Mouse (Mus musculus): Measurements from ENCODE around the gene Clk2. TPM values are rescaled to one million over a fixed set of nuclear protein-coding genes. Genes with fewer than 3 reads are reported as not detected.

Clk2 gene
- polyA plus RNA-seq (2014; fragmentation: Nextera tagmentation; extraction: Ambion mirVana), result 24.1 and 29.5 TPM in 2 replicates

- DNase-seq (ENCODE audit: low spot score, missing footprints) (peak; percentile 99), ATAC-seq (ENCODE audit: low FRiP score) (peak; percentile 97)
- Histone ChIP-seq H3K27ac (ENCODE audit: low read depth, low read length) (peak within 1 kb of the TSS; percentile 79), H3K9ac (ENCODE audit: low read length) (peak within 1 kb of the TSS; percentile 93), H3K36me3 (ENCODE audit: control insufficient read depth, insufficient read depth, low read length) (peaks cover 18% of the 10 kb centered on the region), H3K9me3 (ENCODE audit: control insufficient read depth, low read length) (no peaks in the 10 kb centered on the region), H3K4me3 (ENCODE audit: low read depth, low read length) (peak within 1 kb of the TSS; percentile 95), H3K4me2 (peak within 1 kb of the TSS; percentile 58), H3K4me1 (ENCODE audit: control insufficient read depth, insufficient read depth, low read length) (peaks cover 14% of the 10 kb centered on the region), H3K27me3 (ENCODE audit: control insufficient read depth, insufficient read depth, low read length) (no peaks in the 10 kb centered on the region)
- WGBS, result under 1% methylated on average over 64 of the region's 79 CpGs
Measured at GRCm38 (mm10) chr3:89164506-89165267, at the start of gene Clk2. Gene Clk2 (plus strand): TSS chr3:89164795.

GRCm38 (mm10) chr3:89115522-89115921 is 49.1 kb upstream of the Clk2 start:
- Histone ChIP-seq H3K4me3 (ENCODE audit: low read depth, low read length) (no peak overlapping the region), H3K27me3 (ENCODE audit: control insufficient read depth, insufficient read depth, low read length) (no peaks in the 10 kb centered on the region), H3K4me2 (no peak overlapping the region), H3K36me3 (ENCODE audit: control insufficient read depth, insufficient read depth, low read length) (no peaks in the 10 kb centered on the region), H3K4me1 (ENCODE audit: control insufficient read depth, insufficient read depth, low read length) (no peaks in the 10 kb centered on the region), H3K27ac (ENCODE audit: low read depth, low read length) (no peak overlapping the region), H3K9ac (ENCODE audit: low read length) (no peak overlapping the region), H3K9me3 (ENCODE audit: control insufficient read depth, low read length) (no peaks in the 10 kb centered on the region)
- 4% methylated on average over 2 of the region's 2 CpGs for WGBS
- ATAC-seq (ENCODE audit: low FRiP score), result no peak
- DNase-seq (ENCODE audit: low spot score, missing footprints), result no peak

GRCm38 (mm10) chr3:89123313-89123712 is 41.3 kb upstream of the Clk2 start:
- DNase-seq (ENCODE audit: low spot score, missing footprints), result no peak
- H3K4me3 ChIP-seq (ENCODE audit: low read depth, low read length), result no peak overlapping the region
- H3K4me2 ChIP-seq, result no peak overlapping the region
- H3K9me3 ChIP-seq (ENCODE audit: control insufficient read depth, low read length), result no peaks in the 10 kb centered on the region
- H3K27me3 ChIP-seq (ENCODE audit: control insufficient read depth, insufficient read depth, low read length), result no peaks in the 10 kb centered on the region
- H3K36me3 ChIP-seq (ENCODE audit: control insufficient read depth, insufficient read depth, low read length), result no peaks in the 10 kb centered on the region
- 78% methylated on average over 2 of the region's 2 CpGs for WGBS
- H3K27ac ChIP-seq (ENCODE audit: low read depth, low read length), result no peak overlapping the region
- no peak for ATAC-seq (ENCODE audit: low FRiP score)
- H3K9ac ChIP-seq (ENCODE audit: low read length), result no peak overlapping the region
- H3K4me1 ChIP-seq (ENCODE audit: control insufficient read depth, insufficient read depth, low read length), result no peaks in the 10 kb centered on the region

- no peak for DNase-seq (ENCODE audit: low spot score, missing footprints)
- 86% methylated on average over 3 of the region's 3 CpGs for WGBS
- H3K4me3 ChIP-seq (ENCODE audit: low read depth, low read length), result no peak overlapping the region
- no peaks in the 10 kb centered on the region for H3K36me3 ChIP-seq (ENCODE audit: control insufficient read depth, insufficient read depth, low read length)
- ATAC-seq (ENCODE audit: low FRiP score), result no peak
- H3K27ac ChIP-seq (ENCODE audit: low read depth, low read length), result no peak overlapping the region
- H3K4me1 ChIP-seq (ENCODE audit: control insufficient read depth, insufficient read depth, low read length), result no peaks in the 10 kb centered on the region
- no peak overlapping the region for H3K9ac ChIP-seq (ENCODE audit: low read length)
- H3K9me3 ChIP-seq (ENCODE audit: control insufficient read depth, low read length), result no peaks in the 10 kb centered on the region
- no peaks in the 10 kb centered on the region for H3K27me3 ChIP-seq (ENCODE audit: control insufficient read depth, insufficient read depth, low read length)
- no peak overlapping the region for H3K4me2 ChIP-seq
Measured at GRCm38 (mm10) chr3:89124241-89124640, 40.4 kb upstream of the Clk2 start.

GRCm38 (mm10) chr3:89125981-89126380 is 38.6 kb upstream of the Clk2 start:
- peak; percentile 19 for DNase-seq (ENCODE audit: low spot score, missing footprints)
- H3K27me3 ChIP-seq (ENCODE audit: control insufficient read depth, insufficient read depth, low read length), result no peaks in the 10 kb centered on the region
- H3K4me2 ChIP-seq, result no peak overlapping the region
- no peak overlapping the region for H3K27ac ChIP-seq (ENCODE audit: low read depth, low read length)
- ATAC-seq (ENCODE audit: low FRiP score), result no peak
- H3K9ac ChIP-seq (ENCODE audit: low read length), result no peak overlapping the region
- H3K4me3 ChIP-seq (ENCODE audit: low read depth, low read length), result no peak overlapping the region
- H3K36me3 ChIP-seq (ENCODE audit: control insufficient read depth, insufficient read depth, low read length), result no peaks in the 10 kb centered on the region
- H3K9me3 ChIP-seq (ENCODE audit: control insufficient read depth, low read length), result no peaks in the 10 kb centered on the region
- no peaks in the 10 kb centered on the region for H3K4me1 ChIP-seq (ENCODE audit: control insufficient read depth, insufficient read depth, low read length)
- 85% methylated on average over 3 of the region's 3 CpGs for WGBS

GRCm38 (mm10) chr3:89129908-89130307 is 34.7 kb upstream of the Clk2 start:
- Histone ChIP-seq H3K4me3 (ENCODE audit: low read depth, low read length) (no peak overlapping the region), H3K27ac (ENCODE audit: low read depth, low read length) (no peak overlapping the region), H3K36me3 (ENCODE audit: control insufficient read depth, insufficient read depth, low read length) (no peaks in the 10 kb centered on the region), H3K4me2 (no peak overlapping the region), H3K9ac (ENCODE audit: low read length) (no peak overlapping the region), H3K4me1 (ENCODE audit: control insufficient read depth, insufficient read depth, low read length) (no peaks in the 10 kb centered on the region), H3K27me3 (ENCODE audit: control insufficient read depth, insufficient read depth, low read length) (no peaks in the 10 kb centered on the region), H3K9me3 (ENCODE audit: control insufficient read depth, low read length) (no peaks in the 10 kb centered on the region)
- WGBS, result 96% methylated on average over 3 of the region's 3 CpGs
- DNase-seq (ENCODE audit: low spot score, missing footprints) (no peak), ATAC-seq (ENCODE audit: low FRiP score) (no peak)

GRCm38 (mm10) chr3:89131816-89132215 is 32.8 kb upstream of the Clk2 start:
- no peaks in the 10 kb centered on the region for H3K4me1 ChIP-seq (ENCODE audit: control insufficient read depth, insufficient read depth, low read length)
- no peak overlapping the region for H3K4me3 ChIP-seq (ENCODE audit: low read depth, low read length)
- no peaks in the 10 kb centered on the region for H3K36me3 ChIP-seq (ENCODE audit: control insufficient read depth, insufficient read depth, low read length)
- no peak overlapping the region for H3K27ac ChIP-seq (ENCODE audit: low read depth, low read length)
- 58% methylated on average over 4 of the region's 4 CpGs for WGBS
- no peaks in the 10 kb centered on the region for H3K9me3 ChIP-seq (ENCODE audit: control insufficient read depth, low read length)
- ATAC-seq (ENCODE audit: low FRiP score) (no peak), DNase-seq (ENCODE audit: low spot score, missing footprints) (no peak)
- H3K9ac ChIP-seq (ENCODE audit: low read length), result no peak overlapping the region
- no peaks in the 10 kb centered on the region for H3K27me3 ChIP-seq (ENCODE audit: control insufficient read depth, insufficient read depth, low read length)
- H3K4me2 ChIP-seq, result peak overlapping the region; percentile 49

- Histone ChIP-seq H3K36me3 (ENCODE audit: control insufficient read depth, insufficient read depth, low read length) (no peaks in the 10 kb centered on the region), H3K27me3 (ENCODE audit: control insufficient read depth, insufficient read depth, low read length) (no peaks in the 10 kb centered on the region), H3K9ac (ENCODE audit: low read length) (peak overlapping the region; percentile 41), H3K27ac (ENCODE audit: low read depth, low read length) (no peak overlapping the region), H3K4me1 (ENCODE audit: control insufficient read depth, insufficient read depth, low read length) (no peaks in the 10 kb centered on the region), H3K9me3 (ENCODE audit: control insufficient read depth, low read length) (no peaks in the 10 kb centered on the region), H3K4me2 (peak overlapping the region; percentile 49), H3K4me3 (ENCODE audit: low read depth, low read length) (peak overlapping the region; percentile 21)
- WGBS, result 17% methylated on average over 30 of the region's 30 CpGs
- ATAC-seq (ENCODE audit: low FRiP score) (peak; percentile 68; the same call in 1 of the 2 replicates), DNase-seq (ENCODE audit: low spot score, missing footprints) (no peak)
Measured at GRCm38 (mm10) chr3:89132285-89133062, 32.1 kb upstream of the Clk2 start.

- Histone ChIP-seq H3K9me3 (ENCODE audit: control insufficient read depth, low read length) (no peaks in the 10 kb centered on the region), H3K4me2 (no peak overlapping the region), H3K27ac (ENCODE audit: low read depth, low read length) (no peak overlapping the region), H3K9ac (ENCODE audit: low read length) (no peak overlapping the region), H3K36me3 (ENCODE audit: control insufficient read depth, insufficient read depth, low read length) (no peaks in the 10 kb centered on the region), H3K27me3 (ENCODE audit: control insufficient read depth, insufficient read depth, low read length) (no peaks in the 10 kb centered on the region), H3K4me3 (ENCODE audit: low read depth, low read length) (no peak overlapping the region), H3K4me1 (ENCODE audit: control insufficient read depth, insufficient read depth, low read length) (no peaks in the 10 kb centered on the region)
- DNase-seq (ENCODE audit: low spot score, missing footprints) (no peak), ATAC-seq (ENCODE audit: low FRiP score) (no peak)
- 86% methylated on average over 7 of the region's 7 CpGs for WGBS
Measured at GRCm38 (mm10) chr3:89133063-89133450, 31.5 kb upstream of the Clk2 start.

All from midbrain, embryonic 11.5 days (tissue).